Mouse (Mus musculus): Measurements from ENCODE around the gene Disp1.

Gene Disp1

GRCm38 (mm10) chr1:183220796-183221718, at the start of gene Disp1:
Gene Disp1 (minus strand): TSS chr1:183221522.
- DNase-seq (ENCODE audit: low spot score), result peak; percentile 71

GRCm38 (mm10) chr1:183267666-183268065, 46.3 kb upstream of the Disp1 start:
- DNase-seq (ENCODE audit: low spot score), result no peak

- no peak for DNase-seq (ENCODE audit: low spot score)
Observed at GRCm38 (mm10) chr1:183265921-183266467, 44.7 kb upstream of the Disp1 start.

- peak; percentile 9 for DNase-seq (ENCODE audit: low spot score)
Observed at GRCm38 (mm10) chr1:183264145-183265008, 43.1 kb upstream of the Disp1 start.

GRCm38 (mm10) chr1:183252574-183252973, 31.3 kb upstream of the Disp1 start:
- no peak for DNase-seq (ENCODE audit: low spot score)

- no peak for DNase-seq (ENCODE audit: low spot score)
Observed at GRCm38 (mm10) chr1:183251818-183252217, 30.5 kb upstream of the Disp1 start.

- DNase-seq (ENCODE audit: low spot score), result no peak
Observed at GRCm38 (mm10) chr1:183250612-183251011, 29.3 kb upstream of the Disp1 start.

GRCm38 (mm10) chr1:183248144-183248543, 26.8 kb upstream of the Disp1 start:
- no peak for DNase-seq (ENCODE audit: low spot score)

- no peak for DNase-seq (ENCODE audit: low spot score)
Observed at GRCm38 (mm10) chr1:183243293-183243692, 22.0 kb upstream of the Disp1 start.

GRCm38 (mm10) chr1:183237901-183238300, 16.6 kb upstream of the Disp1 start:
- peak; percentile 73 for DNase-seq (ENCODE audit: low spot score)

- DNase-seq (ENCODE audit: low spot score), result no peak
Observed at GRCm38 (mm10) chr1:183236460-183236859, 15.1 kb upstream of the Disp1 start.

- no peak for DNase-seq (ENCODE audit: low spot score)
Observed at GRCm38 (mm10) chr1:183233679-183234174, 12.4 kb upstream of the Disp1 start.

- DNase-seq (ENCODE audit: low spot score), result no peak
Observed at GRCm38 (mm10) chr1:183232985-183233678, 11.8 kb upstream of the Disp1 start.

- no peak for DNase-seq (ENCODE audit: low spot score)
Observed at GRCm38 (mm10) chr1:183227469-183227868, 6.1 kb upstream of the Disp1 start.

- DNase-seq (ENCODE audit: low spot score), result no peak
Observed at GRCm38 (mm10) chr1:183219021-183219420, 2.3 kb downstream of the Disp1 start.

- peak; percentile 31 for DNase-seq (ENCODE audit: low spot score)
Observed at GRCm38 (mm10) chr1:183216691-183217090, 4.6 kb downstream of the Disp1 start.

GRCm38 (mm10) chr1:183215706-183216105, 5.6 kb downstream of the Disp1 start:
- no peak for DNase-seq (ENCODE audit: low spot score)

- no peak for DNase-seq (ENCODE audit: low spot score)
Observed at GRCm38 (mm10) chr1:183213850-183214249, 7.5 kb downstream of the Disp1 start.

GRCm38 (mm10) chr1:183212757-183213211, 8.5 kb downstream of the Disp1 start:
- DNase-seq (ENCODE audit: low spot score), result peak; percentile 29

GRCm38 (mm10) chr1:183210115-183210514, 11.2 kb downstream of the Disp1 start:
- DNase-seq (ENCODE audit: low spot score), result no peak

- no peak for DNase-seq (ENCODE audit: low spot score)
Observed at GRCm38 (mm10) chr1:183207623-183208022, 13.7 kb downstream of the Disp1 start.

Measured in adipocyte (in vitro differentiated cells).